ENCODE assay signal across 23 mouse cellular contexts in the genomic region with DNA sequence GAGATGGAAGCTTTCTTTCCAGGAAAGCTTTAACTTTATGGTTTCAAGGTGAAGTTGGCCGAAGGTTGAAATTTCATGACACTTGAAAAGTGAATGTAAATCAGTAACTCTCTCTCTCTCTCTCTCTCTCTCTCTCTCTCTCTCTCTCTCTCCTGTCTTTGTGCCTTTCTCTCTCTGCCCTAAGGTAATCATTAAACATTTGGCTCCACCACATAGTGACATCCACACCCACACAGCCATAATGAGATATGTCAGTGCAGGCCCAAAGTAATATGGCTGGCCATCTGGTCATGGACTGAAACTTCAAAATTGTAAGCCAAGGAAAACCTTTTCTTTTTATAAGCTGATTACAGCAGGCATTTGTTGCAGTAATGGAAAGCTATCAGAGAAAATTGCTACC. TPM values are rescaled to one million over a fixed set of nuclear protein-coding genes. Genes with fewer than 3 reads are reported as not detected.
DNase-seq lines count a peak whose midpoint lies in the region; ATAC-seq lines count a peak whose summit lies in the region.
"Had no signal": no experiment of that assay in that cellular context is flagged by ENCODE, and none has a peak within 500 bp of the region (broad histone marks: within the 10 kb centered on the region; RNA-seq: fewer than 3 reads in every experiment).

No protein-coding gene starts in this region.

- H3K4me1 ChIP-seq in kidney, embryonic 14.5 days (ENCODE audit: control insufficient read depth, insufficient read depth, low read length) = no peaks in the 10 kb centered on the region
- H3K4me1 ChIP-seq: embryonic facial prominence, embryonic 13.5 days; embryonic facial prominence, embryonic 15.5 days; forebrain, embryonic 13.5 days; forebrain, embryonic 15.5 days had no signal

- no peak overlapping the region for H3K27ac ChIP-seq in kidney, embryonic 14.5 days (ENCODE audit: low read depth, low read length)
- H3K27ac ChIP-seq: embryonic facial prominence, embryonic 13.5 days; embryonic facial prominence, embryonic 15.5 days; forebrain, embryonic 13.5 days; forebrain, embryonic 15.5 days had no signal

- peak; percentile 14 for DNase-seq in kidney, adult 11 months
- DNase-seq in kidney, postnatal 25 days = no peak
- DNase-seq in kidney, adult 9 months = peak; percentile 43
- DNase-seq in kidney, postnatal 10 days = no peak
- DNase-seq in kidney, postnatal 14 days = peak; percentile 17
- peak; percentile 13 for DNase-seq in fat pad, adult 2 months (ENCODE audit: extremely low read depth, low read depth, low spot score)
- DNase-seq in left cerebral cortex, postnatal 36 days (ENCODE audit: low spot score in 2 of 2) = no peak
- DNase-seq: adrenal gland, adult 2 months; adrenal gland, postnatal 10 days; adrenal gland, postnatal 25 days; cerebellum, adult 11 months; cerebellum, adult 18-20 months; cerebellum, adult 8-10 months; cerebellum, adult 9-11 months; cerebellum, postnatal 14 days; cerebellum, postnatal 36 days; embryo, embryonic 11 days had no signal

- H3K4me3 ChIP-seq in kidney, embryonic 14.5 days (ENCODE audit: low read length) = no peak overlapping the region
- H3K4me3 ChIP-seq: embryonic facial prominence, embryonic 13.5 days; embryonic facial prominence, embryonic 15.5 days; erythroblast, embryonic 14.5 days; forebrain, embryonic 13.5 days; forebrain, embryonic 15.5 days had no signal

- ATAC-seq in kidney, embryonic 14.5 days (ENCODE audit: low FRiP score, low TSS enrichment) = no peak
- ATAC-seq: forebrain, embryonic 13.5 days; forebrain, embryonic 15.5 days had no signal

- WGBS in kidney, embryonic 14.5 days = 81% methylated on average over 1 of the region's 1 CpGs

- no peaks in the 10 kb centered on the region for H3K9me3 ChIP-seq in kidney, embryonic 14.5 days (ENCODE audit: control insufficient read depth, low read length)
- H3K9me3 ChIP-seq: embryonic facial prominence, embryonic 13.5 days; embryonic facial prominence, embryonic 15.5 days; forebrain, embryonic 13.5 days; forebrain, embryonic 15.5 days had no signal

- no peaks in the 10 kb centered on the region for H3K27me3 ChIP-seq in kidney, embryonic 14.5 days (ENCODE audit: control insufficient read depth, insufficient read depth, low read length)
- H3K27me3 ChIP-seq: embryonic facial prominence, embryonic 13.5 days; embryonic facial prominence, embryonic 15.5 days; forebrain, embryonic 13.5 days; forebrain, embryonic 15.5 days had no signal

- H3K4me2 ChIP-seq in kidney, embryonic 14.5 days (replicated peaks; ENCODE audit: low read depth, low read length) = no peak overlapping the region
- H3K4me2 ChIP-seq: embryonic facial prominence, embryonic 13.5 days; embryonic facial prominence, embryonic 15.5 days; forebrain, embryonic 13.5 days; forebrain, embryonic 15.5 days had no signal

- H3K36me3 ChIP-seq in kidney, embryonic 14.5 days (ENCODE audit: control insufficient read depth, insufficient read depth, low read length) = no peaks in the 10 kb centered on the region
- H3K36me3 ChIP-seq: embryonic facial prominence, embryonic 13.5 days; embryonic facial prominence, embryonic 15.5 days; forebrain, embryonic 15.5 days had no signal

- intact Hi-C loops in left cerebral cortex, postnatal 36 days (cut with DNase I) = loop anchor here (10.0 kb wide), 1 partner anchor 952 kb away; no protein-coding TSS in a partner anchor

- H3K9ac ChIP-seq in kidney, embryonic 14.5 days (ENCODE audit: low read depth, low read length) = no peak overlapping the region
- H3K9ac ChIP-seq: embryonic facial prominence, embryonic 13.5 days; embryonic facial prominence, embryonic 15.5 days; forebrain, embryonic 13.5 days; forebrain, embryonic 15.5 days had no signal

RNA-seq across cellular contexts. Expression of a gene that starts 40.9 kb away (rescaled TPM):
- 6.4 and 8.4 TPM in 2 replicates for polyA plus RNA-seq in kidney, embryonic 14.5 days (2014; fragmentation: Nextera tagmentation; extraction: Ambion mirVana)
- total RNA-seq in left cerebral cortex, postnatal 36 days (2021) = 1 to 10 TPM; 2.1 to 2.7 TPM

Comparison
In these comparisons a context has a peak if more than half of its experiments do, and no peak if none do; other contexts are left out.
1. DNase-seq: peak in kidney, adult 11 months (single experiment), kidney, adult 9 months (single experiment), kidney, postnatal 14 days (single experiment) and fat pad, adult 2 months (single experiment); none in kidney, postnatal 25 days (0 of 2), kidney, postnatal 10 days (single experiment) and left cerebral cortex, postnatal 36 days (0 of 2).